Comparison of ENCODE assay signal across 15 mouse cellular contexts in genomic region chr3:72868141-72868540, GRCm38 (mm10).
"Had no signal": no experiment of that assay in that cellular context is flagged by ENCODE, and none has a peak within 500 bp of the region (broad histone marks: within the 10 kb centered on the region; RNA-seq: fewer than 3 reads in every experiment).

No protein-coding gene starts in this region.

- H3K4me3 ChIP-seq: neural tube, embryonic 12.5 days; neural tube, embryonic 13.5 days; neural tube, embryonic 15.5 days; stomach, embryonic 15.5 days had no signal

- H3K4me1 ChIP-seq: neural tube, embryonic 12.5 days; neural tube, embryonic 13.5 days; neural tube, embryonic 15.5 days; stomach, embryonic 15.5 days had no signal

- H3K27ac ChIP-seq: neural tube, embryonic 12.5 days; neural tube, embryonic 13.5 days; neural tube, embryonic 15.5 days; stomach, embryonic 15.5 days; stomach, postnatal 0 days had no signal

- H3K9ac ChIP-seq: neural tube, embryonic 12.5 days; neural tube, embryonic 13.5 days; neural tube, embryonic 15.5 days; stomach, embryonic 15.5 days had no signal

- H3K9me3 ChIP-seq: neural tube, embryonic 12.5 days; neural tube, embryonic 13.5 days; neural tube, embryonic 15.5 days; stomach, embryonic 15.5 days had no signal

- DNase-seq: retina, postnatal 1 day; right cerebral cortex, adult 18-20 months; right cerebral cortex, postnatal 25 days; right cerebral cortex, postnatal 4 days; spleen, adult 18-20 months; thymus, adult 18-20 months; thymus, adult 2 months; thymus, postnatal 14 days; thymus, postnatal 25 days; thymus, postnatal 36 days had no signal

- H3K36me3 ChIP-seq: neural tube, embryonic 12.5 days; neural tube, embryonic 13.5 days; neural tube, embryonic 15.5 days; stomach, embryonic 15.5 days had no signal
